Mouse (Mus musculus): Measurements from ENCODE around the gene Ahsg.

DNA sequence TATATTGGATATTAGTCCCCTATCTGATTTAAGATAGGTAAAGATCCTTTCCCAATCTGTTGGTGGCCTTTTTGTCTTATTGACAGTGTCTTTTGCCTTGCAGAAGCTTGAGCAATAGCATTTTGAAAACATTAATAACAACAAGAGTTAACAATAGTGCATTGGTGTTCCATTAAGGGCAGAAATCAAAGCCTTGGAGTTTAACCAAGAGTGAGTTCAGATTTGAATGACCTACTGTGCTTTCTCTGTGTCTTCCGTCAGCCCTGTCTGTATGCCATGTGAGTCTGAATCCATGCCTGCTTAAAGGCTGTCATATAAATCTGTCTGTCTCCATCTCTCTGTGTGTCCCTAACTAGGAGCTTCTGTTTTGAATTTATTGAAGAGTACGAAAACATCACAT lies 56.3 kb downstream of the Ahsg start:
- TF ChIP-seq CTCF (IDR thresholded peaks at IDR 0.05; ENCODE audit: borderline replicate concordance, control insufficient read depth, extremely low read depth, insufficient read depth, low read length, poor library complexity) = no peak
- no peak for TF ChIP-seq POLR2A (IDR thresholded peaks at IDR 0.05; ENCODE audit: control insufficient read depth, extremely low read depth, insufficient read depth, low read length, poor library complexity)
